Mouse (Mus musculus): ENCODE results near the gene Cpt1b. TPM values are rescaled to one million over a fixed set of nuclear protein-coding genes. Genes with fewer than 3 reads are reported as not detected.
A peak's percentile ranks its signal among the peaks of the same experiment; 100 is the strongest.

The Cpt1b gene
- polyA plus RNA-seq, 1 experiment: 5.9 TPM

DNA sequence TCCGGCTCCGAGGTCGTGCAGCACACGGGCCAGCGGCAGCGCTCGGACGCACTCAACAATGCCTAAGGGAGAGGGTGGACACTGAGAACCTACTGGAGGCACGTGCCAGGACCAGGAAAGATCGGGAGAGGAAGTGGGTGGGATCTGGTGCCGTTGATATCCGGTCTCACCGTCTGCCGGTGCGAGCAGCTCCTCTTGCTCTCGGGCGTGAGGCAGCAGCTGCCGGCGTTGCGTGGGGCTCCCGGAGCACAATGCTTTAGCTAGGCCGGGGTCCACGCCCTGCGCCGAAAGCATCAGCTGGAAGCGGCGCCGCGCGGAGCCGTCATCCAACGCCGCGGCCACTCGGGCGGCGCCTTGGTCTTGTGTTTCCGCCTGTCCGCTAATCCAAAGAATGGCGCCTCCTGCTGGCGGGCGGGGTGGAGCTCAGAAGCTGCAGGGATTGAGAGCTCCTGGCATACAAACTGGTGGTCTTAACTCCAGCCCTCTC, 51.9 kb downstream of the Cpt1b start, which contains the start of gene Sco2:
Sco2 (minus strand) TSS at position 85 of the 487 bp plus-strand sequence.
- Histone ChIP-seq H3K4me3 (peak within 1 kb of the TSS; percentile 44), H3K4me2 (ENCODE audit: low read depth) (peak within 1 kb of the TSS; percentile 83), H3ac (ENCODE audit: control insufficient read depth, insufficient read length) (peak within 1 kb of the TSS; percentile 34), H3K79me2 (ENCODE audit: control insufficient read depth, insufficient read depth) (no peaks in the 10 kb centered on the region), H3K27me3 (ENCODE audit: control insufficient read depth, insufficient read depth, insufficient read length) (peaks cover 26% of the 10 kb centered on the region), H3K36me3 (ENCODE audit: control insufficient read depth, insufficient read depth) (peaks cover 29% of the 10 kb centered on the region)
- TF ChIP-seq MYOG (IDR thresholded peaks at IDR 0.05; ENCODE audit: control insufficient read depth in 1 of 3, insufficient read depth in 1 of 3, insufficient read length in 2 of 3, low read depth in 2 of 3): peak in 2 of 3 experiments; percentile 6 to 54
- no peak for TF ChIP-seq REST (IDR thresholded peaks at IDR 0.05; ENCODE audit: insufficient read depth, insufficient read length)
- no peak for TF ChIP-seq CEBPB (IDR thresholded peaks at IDR 0.05; ENCODE audit: insufficient read depth, poor library complexity, severe bottlenecking)
- no peak for TF ChIP-seq TCF12 (IDR thresholded peaks at IDR 0.05; ENCODE audit: insufficient read depth, poor library complexity, severe bottlenecking)
- peak; percentile 72 for TF ChIP-seq POLR2A (IDR thresholded peaks at IDR 0.05; ENCODE audit: insufficient read length, low read depth)
- TF ChIP-seq USF1 (IDR thresholded peaks at IDR 0.05; ENCODE audit: low read depth): peak; percentile 83
- TF ChIP-seq MAX (IDR thresholded peaks at IDR 0.05; ENCODE audit: low read depth): peak; percentile 82
- TF ChIP-seq MYOD1 (IDR thresholded peaks at IDR 0.05; ENCODE audit: control insufficient read depth in 1 of 3, insufficient read length in 2 of 3, low read depth in 2 of 3): peak in 1 of 3 experiments; percentile 72

DNA sequence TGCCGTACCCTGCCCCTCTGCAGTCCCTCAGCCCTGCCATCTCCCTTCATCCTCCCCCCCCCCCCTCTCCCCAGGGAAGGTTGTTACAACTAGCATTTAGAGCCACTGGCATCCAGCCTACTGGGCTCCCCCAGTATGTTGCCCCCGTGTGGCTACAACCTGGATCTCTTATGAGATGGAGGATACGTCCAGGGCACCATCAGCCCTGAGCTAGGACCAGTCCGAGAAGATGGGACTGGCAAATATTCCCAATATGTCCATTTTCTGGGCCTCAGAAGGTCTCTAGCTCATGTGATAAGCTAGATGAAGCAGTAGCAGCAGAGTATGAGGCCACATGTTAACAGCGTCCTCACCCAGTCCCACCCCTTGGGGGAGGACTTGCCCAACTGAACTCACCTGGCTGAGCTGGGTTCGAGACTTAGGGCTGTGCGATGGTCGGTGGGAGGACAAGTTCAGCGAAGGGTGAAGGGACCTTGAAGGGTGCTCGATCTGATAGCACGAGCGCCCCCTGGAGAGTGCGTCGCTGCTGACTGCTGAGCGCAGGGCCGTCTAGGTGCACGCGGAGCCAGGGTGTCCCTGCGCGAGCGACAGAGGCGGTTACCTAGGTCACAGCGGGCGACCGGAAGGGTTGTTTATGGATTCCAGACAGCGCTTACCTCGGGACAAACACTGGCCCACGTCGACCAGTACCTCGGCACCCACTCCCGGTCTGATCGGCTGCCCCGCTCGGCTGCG, 52.5 kb downstream of the Cpt1b start:
- H3K79me2 ChIP-seq (ENCODE audit: control insufficient read depth, insufficient read depth): no peaks in the 10 kb centered on the region
- peak overlapping the region; percentile 83 for H3K4me2 ChIP-seq (ENCODE audit: low read depth)
- H3ac ChIP-seq (ENCODE audit: control insufficient read depth, insufficient read length): peak overlapping the region; percentile 34
- H3K4me3 ChIP-seq: peak overlapping the region; percentile 44
- peaks cover 35% of the 10 kb centered on the region for H3K36me3 ChIP-seq (ENCODE audit: control insufficient read depth, insufficient read depth)
- H3K27me3 ChIP-seq (ENCODE audit: control insufficient read depth, insufficient read depth, insufficient read length): peaks cover 20% of the 10 kb centered on the region
- TF ChIP-seq REST (IDR thresholded peaks at IDR 0.05; ENCODE audit: insufficient read depth, insufficient read length) (no peak), POLR2AphosphoS2 (IDR thresholded peaks at IDR 0.05; ENCODE audit: insufficient read length, low read depth) (peak; percentile 97), USF1 (IDR thresholded peaks at IDR 0.05; ENCODE audit: low read depth) (no peak), CEBPB (IDR thresholded peaks at IDR 0.05; ENCODE audit: insufficient read depth, poor library complexity, severe bottlenecking) (no peak), MYOG (IDR thresholded peaks at IDR 0.05; ENCODE audit: control insufficient read depth in 1 of 3, insufficient read depth in 1 of 3, insufficient read length in 2 of 3, low read depth in 2 of 3) (peak in 1 of 3 experiments; percentile 51), SRF (IDR thresholded peaks at IDR 0.05; ENCODE audit: control insufficient read depth, insufficient read length, low read depth) (no peak), TCF12 (IDR thresholded peaks at IDR 0.05; ENCODE audit: insufficient read depth, poor library complexity, severe bottlenecking) (no peak), MAX (IDR thresholded peaks at IDR 0.05; ENCODE audit: low read depth) (no peak), MYOD1 (IDR thresholded peaks at IDR 0.05; ENCODE audit: control insufficient read depth in 1 of 3, insufficient read length in 2 of 3, low read depth in 2 of 3) (peak in 1 of 3 experiments; percentile 24), E2F4 (IDR thresholded peaks at IDR 0.05; ENCODE audit: insufficient read depth) (no peak), TCF3 (IDR thresholded peaks at IDR 0.05; ENCODE audit: insufficient read length, low read depth) (no peak), POLR2A (IDR thresholded peaks at IDR 0.05; ENCODE audit: insufficient read length, low read depth) (peak; percentile 52)

DNA sequence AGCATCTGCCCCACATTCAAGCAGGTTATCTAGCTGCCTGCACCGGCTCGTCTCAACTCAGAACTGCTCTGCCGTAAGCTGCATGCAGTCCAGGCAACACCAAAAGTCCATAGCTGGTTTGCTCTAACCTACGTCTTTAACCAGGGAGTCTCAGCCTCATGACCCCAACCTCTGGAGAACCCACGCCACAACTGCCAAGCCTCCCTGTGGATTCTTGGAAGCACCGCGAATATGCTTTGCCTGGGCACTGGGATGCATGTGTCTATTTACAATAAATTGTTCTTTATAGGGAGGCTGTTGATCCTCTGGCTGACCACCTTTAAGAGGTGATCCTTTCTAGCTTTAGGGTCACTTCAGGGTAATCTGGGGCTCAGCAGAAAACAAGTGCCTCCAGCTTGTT, 53.1 kb downstream of the Cpt1b start:
- Histone ChIP-seq H3K36me3 (ENCODE audit: control insufficient read depth, insufficient read depth) (peaks cover 42% of the 10 kb centered on the region), H3K4me2 (ENCODE audit: low read depth) (peak overlapping the region; percentile 83), H3K79me2 (ENCODE audit: control insufficient read depth, insufficient read depth) (no peaks in the 10 kb centered on the region), H3ac (ENCODE audit: control insufficient read depth, insufficient read length) (peak overlapping the region; percentile 34), H3K4me3 (peak overlapping the region; percentile 44), H3K27me3 (ENCODE audit: control insufficient read depth, insufficient read depth, insufficient read length) (peaks cover 13% of the 10 kb centered on the region)
- no peak for TF ChIP-seq CEBPB (IDR thresholded peaks at IDR 0.05; ENCODE audit: insufficient read depth, poor library complexity, severe bottlenecking)
- TF ChIP-seq POLR2AphosphoS2 (IDR thresholded peaks at IDR 0.05; ENCODE audit: insufficient read length, low read depth): peak; percentile 31
- no peak for TF ChIP-seq USF1 (IDR thresholded peaks at IDR 0.05; ENCODE audit: low read depth)
- TF ChIP-seq MYOG (IDR thresholded peaks at IDR 0.05; ENCODE audit: control insufficient read depth in 1 of 3, insufficient read depth in 1 of 3, insufficient read length in 2 of 3, low read depth in 2 of 3): no peak

DNA sequence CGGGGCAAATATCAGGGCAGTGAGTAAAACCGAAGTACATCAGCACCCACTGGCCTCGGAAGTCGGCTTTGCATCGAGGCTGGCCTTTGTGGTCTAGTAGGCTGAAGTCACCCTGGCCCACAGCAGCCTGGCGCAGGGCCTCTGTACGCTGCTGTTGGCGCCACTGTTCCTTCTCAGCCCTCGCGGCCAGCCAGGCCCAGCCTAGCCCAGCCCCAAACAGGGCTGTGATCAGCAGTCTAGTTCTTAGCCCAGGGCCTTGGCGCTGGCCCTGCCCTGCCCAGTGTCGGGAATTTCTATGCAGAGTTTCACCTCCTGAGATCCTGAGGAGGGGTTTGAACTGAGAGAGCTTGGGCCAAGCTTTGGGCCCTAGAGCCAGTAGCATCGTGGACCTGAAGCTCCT, 53.6 kb downstream of the Cpt1b start:
- no peaks in the 10 kb centered on the region for H3K79me2 ChIP-seq (ENCODE audit: control insufficient read depth, insufficient read depth)
- TF ChIP-seq CEBPB (IDR thresholded peaks at IDR 0.05; ENCODE audit: insufficient read depth, poor library complexity, severe bottlenecking) (no peak), TCF3 (IDR thresholded peaks at IDR 0.05; ENCODE audit: insufficient read length, low read depth) (no peak), E2F4 (IDR thresholded peaks at IDR 0.05; ENCODE audit: insufficient read depth) (no peak), REST (IDR thresholded peaks at IDR 0.05; ENCODE audit: insufficient read depth, insufficient read length) (no peak), MYOD1 (IDR thresholded peaks at IDR 0.05; ENCODE audit: control insufficient read depth in 1 of 3, insufficient read length in 2 of 3, low read depth in 2 of 3) (no peak), SRF (IDR thresholded peaks at IDR 0.05; ENCODE audit: control insufficient read depth, insufficient read length, low read depth) (no peak), MAX (IDR thresholded peaks at IDR 0.05; ENCODE audit: low read depth) (no peak), POLR2AphosphoS2 (IDR thresholded peaks at IDR 0.05; ENCODE audit: insufficient read length, low read depth) (no peak), MYOG (IDR thresholded peaks at IDR 0.05; ENCODE audit: control insufficient read depth in 1 of 3, insufficient read depth in 1 of 3, insufficient read length in 2 of 3, low read depth in 2 of 3) (no peak), USF1 (IDR thresholded peaks at IDR 0.05; ENCODE audit: low read depth) (no peak), TCF12 (IDR thresholded peaks at IDR 0.05; ENCODE audit: insufficient read depth, poor library complexity, severe bottlenecking) (no peak), POLR2A (IDR thresholded peaks at IDR 0.05; ENCODE audit: insufficient read length, low read depth) (no peak)
- H3K36me3 ChIP-seq (ENCODE audit: control insufficient read depth, insufficient read depth): peaks cover 46% of the 10 kb centered on the region
- no peak overlapping the region for H3K4me2 ChIP-seq (ENCODE audit: low read depth)
- no peak overlapping the region for H3K4me3 ChIP-seq
- H3ac ChIP-seq (ENCODE audit: control insufficient read depth, insufficient read length): no peak overlapping the region
- peaks cover 9% of the 10 kb centered on the region for H3K27me3 ChIP-seq (ENCODE audit: control insufficient read depth, insufficient read depth, insufficient read length)

Other genes starting within 250 kb of the Cpt1b start
- gene Plxnb2, start 245.1 kb downstream of the Cpt1b start, polyA plus RNA-seq (2012; fragmentation: generic; extraction: Trizol): 278 TPM
- 6.6 TPM for gene Dennd6b, start 229.4 kb downstream of the Cpt1b start, polyA plus RNA-seq (2012; fragmentation: generic; extraction: Trizol)
- 43.6 TPM for gene Ppp6r2, start 214.3 kb downstream of the Cpt1b start, polyA plus RNA-seq (2012; fragmentation: generic; extraction: Trizol)
- 222 TPM for gene Sbf1, start 110.6 kb downstream of the Cpt1b start, polyA plus RNA-seq (2012; fragmentation: generic; extraction: Trizol)
- gene Adm2, start 103.1 kb downstream of the Cpt1b start, polyA plus RNA-seq (2012; fragmentation: generic; extraction: Trizol): 71.1 TPM
- 0.04 TPM for gene Miox, start 91.5 kb downstream of the Cpt1b start, polyA plus RNA-seq (2012; fragmentation: generic; extraction: Trizol)
- 96.5 TPM for gene Lmf2, start 70.2 kb downstream of the Cpt1b start, polyA plus RNA-seq (2012; fragmentation: generic; extraction: Trizol)
- 182 TPM for gene Ncaph2, start 70.1 kb downstream of the Cpt1b start, polyA plus RNA-seq (2012; fragmentation: generic; extraction: Trizol)
- 28.0 TPM for gene Sco2, start 52.0 kb downstream of the Cpt1b start, polyA plus RNA-seq (2012; fragmentation: generic; extraction: Trizol)
- gene Tymp, start 48.8 kb downstream of the Cpt1b start, polyA plus RNA-seq (2012; fragmentation: generic; extraction: Trizol): 4.1 TPM
- not detected for gene Odf3b, start 46.6 kb downstream of the Cpt1b start, polyA plus RNA-seq (2012; fragmentation: generic; extraction: Trizol)
- not detected for gene Klhdc7b, start 40.9 kb downstream of the Cpt1b start, polyA plus RNA-seq (2012; fragmentation: generic; extraction: Trizol)
- gene Syce3, start 15.4 kb downstream of the Cpt1b start, polyA plus RNA-seq (2012; fragmentation: generic; extraction: Trizol): not detected
- 0.80 TPM for gene C730034F03Rik, start 3.7 kb upstream of the Cpt1b start, polyA plus RNA-seq (2012; fragmentation: generic; extraction: Trizol)
- 0.11 TPM for gene Gm44502, start 3.8 kb upstream of the Cpt1b start, polyA plus RNA-seq (2012; fragmentation: generic; extraction: Trizol)
- gene Chkb, start 4.0 kb upstream of the Cpt1b start, polyA plus RNA-seq (2012; fragmentation: generic; extraction: Trizol): 35.6 TPM
- gene Mapk8ip2, start 28.1 kb upstream of the Cpt1b start, polyA plus RNA-seq (2012; fragmentation: generic; extraction: Trizol): 0.01 TPM
- gene Arsa, start 51.6 kb upstream of the Cpt1b start, polyA plus RNA-seq (2012; fragmentation: generic; extraction: Trizol): 33.2 TPM
- gene Shank3, start 73.8 kb upstream of the Cpt1b start, polyA plus RNA-seq (2012; fragmentation: generic; extraction: Trizol): 1.4 TPM
- not detected for gene Acr, start 142.5 kb upstream of the Cpt1b start, polyA plus RNA-seq (2012; fragmentation: generic; extraction: Trizol)
- gene Rabl2, start 166.1 kb upstream of the Cpt1b start, polyA plus RNA-seq (2012; fragmentation: generic; extraction: Trizol): 13.9 TPM